Mouse (Mus musculus): Measurements from ENCODE around the gene AW011738.

- no peak for TF ChIP-seq CTCF (IDR thresholded peaks at IDR 0.05; ENCODE audit: control insufficient read depth, insufficient read depth, insufficient replicate concordance, low read depth, low read length)
- TF ChIP-seq POLR2A (IDR thresholded peaks at IDR 0.05; ENCODE audit: control insufficient read depth, low read depth, low read length): no peak
These were observed 25.4 kb downstream of the AW011738 start for GRCm38 (mm10) chr4:156228393-156229024.

Data from testis, adult 2 months (tissue).